Mouse (Mus musculus) kidney, postnatal 10 days (tissue): ENCODE results near the gene Coq9.
"Not testable (repeated sequence)": the region's sequence is repeated elsewhere in the genome, so short reads cannot be mapped to it uniquely, and the experiment has no call there.

ENCODE experiments used
- DNase-seq: peaks from one replicate; pipeline ENCODE4 v3.0.0; 2021; ENCODE audit warnings: mixed read lengths

Coq9 gene

GRCm38 (mm10) chr8:94822637-94823560 lies 15.2 kb upstream of the Coq9 start:
- peak; percentile 84 for DNase-seq

GRCm38 (mm10) chr8:94825170-94825569 lies 13.0 kb upstream of the Coq9 start:
- DNase-seq = no peak

GRCm38 (mm10) chr8:94826210-94826609 lies 11.9 kb upstream of the Coq9 start:
- no peak for DNase-seq

- no peak for DNase-seq
Measured at GRCm38 (mm10) chr8:94828284-94828683, 9.8 kb upstream of the Coq9 start.

- DNase-seq = not testable (repeated sequence)
Measured at GRCm38 (mm10) chr8:94833901-94834405, 4.2 kb upstream of the Coq9 start.

- not testable (repeated sequence) for DNase-seq
Measured at GRCm38 (mm10) chr8:94835751-94836150, 2.4 kb upstream of the Coq9 start.

- no peak for DNase-seq
Measured at GRCm38 (mm10) chr8:94836456-94837240, 1.5 kb upstream of the Coq9 start.

GRCm38 (mm10) chr8:94838600-94838999 lies 479 bp downstream of the Coq9 start:
- DNase-seq = peak; percentile 83

- no peak for DNase-seq
Measured at GRCm38 (mm10) chr8:94841183-94841582, 3.1 kb downstream of the Coq9 start.

GRCm38 (mm10) chr8:94850049-94850448 lies 11.9 kb downstream of the Coq9 start:
- DNase-seq = no peak

GRCm38 (mm10) chr8:94854761-94855160 lies 16.6 kb downstream of the Coq9 start:
- DNase-seq = not testable (repeated sequence)

GRCm38 (mm10) chr8:94857011-94857345 lies 18.9 kb downstream of the Coq9 start:
- no peak for DNase-seq

- peak; percentile 95 for DNase-seq
Measured at GRCm38 (mm10) chr8:94857346-94858173, 19.4 kb downstream of the Coq9 start, which contains the start of gene Polr2c. Polr2c (plus strand) TSS chr8:94857450.

- DNase-seq = peak; percentile 87
Measured at GRCm38 (mm10) chr8:94861352-94861910, 23.3 kb downstream of the Coq9 start.

GRCm38 (mm10) chr8:94862487-94863220 lies 24.5 kb downstream of the Coq9 start:
- DNase-seq = peak; percentile 57

- DNase-seq = no peak
Measured at GRCm38 (mm10) chr8:94863897-94864673, 26.0 kb downstream of the Coq9 start.

- DNase-seq = no peak
Measured at GRCm38 (mm10) chr8:94865292-94865691, 27.2 kb downstream of the Coq9 start.

GRCm38 (mm10) chr8:94866921-94867320 lies 28.8 kb downstream of the Coq9 start:
- no peak for DNase-seq

GRCm38 (mm10) chr8:94869146-94869545 lies 31.0 kb downstream of the Coq9 start:
- DNase-seq = no peak

GRCm38 (mm10) chr8:94870003-94870402 lies 31.9 kb downstream of the Coq9 start:
- no peak for DNase-seq
